Mouse (Mus musculus) lung, embryonic 14.5 days (tissue): ENCODE results near the gene Cetn3. TPM values are rescaled to one million over a fixed set of nuclear protein-coding genes. Genes with fewer than 3 reads are reported as not detected.

Source experiments
- ATAC-seq: fragments of 200-750 bp; cut with Nextera tagmentation; 2 replicates; pipeline ENCODE4 v1.8.0; 2017; ENCODE audit warnings: mild to moderate bottlenecking, moderate TSS enrichment, moderate library complexity; ENCODE audit not compliant: insufficient read depth
- DNase-seq: peaks from one replicate; pipeline ENCODE4 v3.0.0-alpha.2; 2015
- H3K27ac ChIP-seq: fragments of 300-500 bp; sonication (generic); 2 replicates; pipeline ENCODE4 v1.5.1; 2014; ENCODE audit warnings: low read depth, mild to moderate bottlenecking, moderate library complexity
- H3K27me3 ChIP-seq: fragments of 300-500 bp; sonication (generic); 2 replicates; pipeline ENCODE4 v1.6.1; 2014; ENCODE audit warnings: low read length, control low read depth; ENCODE audit not compliant: insufficient read depth
- H3K36me3 ChIP-seq: fragments of 300-500 bp; sonication (generic); 2 replicates; pipeline ENCODE4 v1.6.1; 2014; ENCODE audit warnings: control low read depth; ENCODE audit not compliant: insufficient read depth
- H3K4me1 ChIP-seq: fragments of 300-500 bp; sonication (generic); 2 replicates; pipeline ENCODE4 v1.6.1; 2014; ENCODE audit warnings: antibody characterized with exemption, control low read depth; ENCODE audit not compliant: insufficient read depth
- H3K4me2 ChIP-seq: fragments of 300-500 bp; sonication (generic); 2 replicates; pipeline ENCODE4 v1.6.1; 2014; ENCODE audit warnings: mild to moderate bottlenecking
- H3K4me3 ChIP-seq: fragments of 300-500 bp; sonication (generic); 2 replicates; pipeline ENCODE4 v1.5.1; 2014; ENCODE audit warnings: low read depth, low read length
- H3K9ac ChIP-seq: fragments of 300-500 bp; sonication (generic); 2 replicates; pipeline ENCODE4 v1.6.1; 2014
- H3K9me3 ChIP-seq: fragments of 300-500 bp; sonication (generic); 2 replicates; pipeline ENCODE4 v1.6.1; 2016; ENCODE audit warnings: low read depth, low read length, control low read depth
- CTCF ChIP-seq: IDR thresholded peaks from 2 replicates; pipeline ENCODE4 v1.5.1; 2016; ENCODE audit warnings: antibody characterized with exemption, low read depth
- WGBS: fragments of 180-500 bp; shearing (Covaris S2); extraction: QIAGEN DNeasy Blood & Tissue Kit; methylation state at CpG from one replicate; pipeline ENCODE4 v1.1.7; 2014; 5-methylcytosine and 5-hydroxymethylcytosine counted together
- polyA plus RNA-seq: library from polyadenylated mRNA; unstranded; fragments of >200 nt; fragmentation: Nextera tagmentation; extraction: Ambion mirVana; gene quantifications from 2 replicates; pipeline ENCODE4 v1.2.1, GENCODE M21; 2014

Cetn3 gene
- polyA plus RNA-seq = 255 and 261 TPM in 2 replicates

GRCm38 (mm10) chr13:81782971-81783404 lies at the start of gene Cetn3:
TSS of gene Cetn3 (plus strand) at chr13:81783077.
- TF ChIP-seq CTCF = no peak
- Histone ChIP-seq H3K4me3 (peak within 1 kb of the TSS; percentile 72), H3K4me1 (no peaks in the 10 kb centered on the region), H3K36me3 (peaks cover 17% of the 10 kb centered on the region; the same call in 1 of the 2 replicates), H3K9me3 (no peaks in the 10 kb centered on the region), H3K27me3 (no peaks in the 10 kb centered on the region), H3K27ac (peak within 1 kb of the TSS; percentile 99), H3K9ac (peak within 1 kb of the TSS; percentile 84), H3K4me2 (peak within 1 kb of the TSS; percentile 60)
- ATAC-seq (peak; percentile 88), DNase-seq (peak; percentile 98)
- under 1% methylated on average over 29 of the region's 29 CpGs for WGBS

GRCm38 (mm10) chr13:81736606-81737005 lies 46.3 kb upstream of the Cetn3 start:
- Histone ChIP-seq H3K9me3 (no peaks in the 10 kb centered on the region), H3K4me2 (no peak overlapping the region), H3K27ac (no peak overlapping the region), H3K36me3 (no peaks in the 10 kb centered on the region), H3K9ac (no peak overlapping the region), H3K4me1 (no peaks in the 10 kb centered on the region), H3K4me3 (no peak overlapping the region), H3K27me3 (no peaks in the 10 kb centered on the region)
- TF ChIP-seq CTCF = no peak
- ATAC-seq (no peak), DNase-seq (no peak)
- WGBS = 63% methylated on average over 5 of the region's 5 CpGs

- Histone ChIP-seq H3K4me3 (no peak overlapping the region), H3K9me3 (no peaks in the 10 kb centered on the region), H3K36me3 (no peaks in the 10 kb centered on the region), H3K9ac (no peak overlapping the region), H3K27ac (no peak overlapping the region), H3K4me2 (no peak overlapping the region), H3K27me3 (no peaks in the 10 kb centered on the region), H3K4me1 (no peaks in the 10 kb centered on the region)
- no peak for DNase-seq
- no peak for TF ChIP-seq CTCF
- no peak for ATAC-seq
- whole genome bisulfite sequencing = 36% methylated on average over 3 of the region's 3 CpGs
These were observed 42.0 kb upstream of the Cetn3 start for GRCm38 (mm10) chr13:81740898-81741297.

GRCm38 (mm10) chr13:81743391-81744091 lies 39.3 kb upstream of the Cetn3 start:
- no peaks in the 10 kb centered on the region for H3K36me3 ChIP-seq
- H3K27ac ChIP-seq = no peak overlapping the region
- no peak overlapping the region for H3K9ac ChIP-seq
- no peaks in the 10 kb centered on the region for H3K4me1 ChIP-seq
- no peaks in the 10 kb centered on the region for H3K9me3 ChIP-seq
- WGBS = 49% methylated on average over 10 of the region's 10 CpGs
- DNase-seq (no peak), ATAC-seq (no peak)
- no peak overlapping the region for H3K4me2 ChIP-seq
- TF ChIP-seq CTCF = no peak
- H3K4me3 ChIP-seq = no peak overlapping the region
- no peaks in the 10 kb centered on the region for H3K27me3 ChIP-seq

- DNase-seq = no peak
- H3K27me3 ChIP-seq = no peaks in the 10 kb centered on the region
- ATAC-seq = no peak
- H3K9ac ChIP-seq = no peak overlapping the region
- no peaks in the 10 kb centered on the region for H3K4me1 ChIP-seq
- no peak overlapping the region for H3K4me2 ChIP-seq
- no peaks in the 10 kb centered on the region for H3K9me3 ChIP-seq
- H3K4me3 ChIP-seq = no peak overlapping the region
- TF ChIP-seq CTCF = no peak
- no peaks in the 10 kb centered on the region for H3K36me3 ChIP-seq
- no peak overlapping the region for H3K27ac ChIP-seq
- 33% methylated on average over 2 of the region's 2 CpGs for WGBS
These were observed 38.8 kb upstream of the Cetn3 start for GRCm38 (mm10) chr13:81744092-81744396.

GRCm38 (mm10) chr13:81754878-81755277 lies 28.0 kb upstream of the Cetn3 start:
- no peak overlapping the region for H3K9ac ChIP-seq
- DNase-seq = peak; percentile 69
- ATAC-seq = peak; percentile 90
- H3K27me3 ChIP-seq = no peaks in the 10 kb centered on the region
- H3K9me3 ChIP-seq = no peaks in the 10 kb centered on the region
- H3K36me3 ChIP-seq = no peaks in the 10 kb centered on the region
- TF ChIP-seq CTCF = no peak
- no peak overlapping the region for H3K4me3 ChIP-seq
- no peak overlapping the region for H3K27ac ChIP-seq
- no peak overlapping the region for H3K4me2 ChIP-seq
- no peaks in the 10 kb centered on the region for H3K4me1 ChIP-seq

- DNase-seq (no peak), ATAC-seq (peak; percentile 51; the same call in 1 of the 2 replicates)
- Histone ChIP-seq H3K4me2 (no peak overlapping the region), H3K4me3 (no peak overlapping the region), H3K36me3 (no peaks in the 10 kb centered on the region), H3K9me3 (no peaks in the 10 kb centered on the region), H3K27ac (no peak overlapping the region), H3K4me1 (no peaks in the 10 kb centered on the region), H3K9ac (no peak overlapping the region), H3K27me3 (no peaks in the 10 kb centered on the region)
- no peak for TF ChIP-seq CTCF
- WGBS = 86% methylated on average over 1 of the region's 1 CpGs
These were observed 27.6 kb upstream of the Cetn3 start for GRCm38 (mm10) chr13:81755324-81755723.
